21 mouse cellular contexts compared by ENCODE assay signal in genomic region chr1:53269901-53270300, GRCm38 (mm10). TPM values are rescaled to one million over a fixed set of nuclear protein-coding genes. Genes with fewer than 3 reads are reported as not detected.
DNase-seq lines count a peak whose midpoint lies in the region; ATAC-seq lines count a peak whose summit lies in the region.
"Had no signal": no experiment of that assay in that cellular context is flagged by ENCODE, and none has a peak within 500 bp of the region (broad histone marks: within the 10 kb centered on the region; RNA-seq: fewer than 3 reads in every experiment).

No protein-coding gene starts in this region.

- no peak overlapping the region for H3K27ac ChIP-seq in heart, embryonic 10.5 days
- no peak overlapping the region for H3K27ac ChIP-seq in midbrain, embryonic 15.5 days
- H3K27ac ChIP-seq: embryonic facial prominence, embryonic 12.5 days; forebrain, embryonic 15.5 days; heart, embryonic 15.5 days; hindbrain, embryonic 13.5 days; hindbrain, postnatal 0 days; kidney, postnatal 0 days had no signal

- WGBS in heart, embryonic 10.5 days, result 65% methylated on average over 3 of the region's 3 CpGs
- whole genome bisulfite sequencing in midbrain, embryonic 15.5 days, result 90% methylated on average over 3 of the region's 3 CpGs

- DNase-seq in heart, adult 18-20 months, result peak; percentile 38 to 64
- DNase-seq in heart, embryonic 10.5 days (ENCODE audit: low spot score), result no peak
- peak; percentile 30 for DNase-seq in adrenal gland, adult 2 months
- DNase-seq in adrenal gland, adult 8-10 months, result peak; percentile 18
- peak; percentile 22 to 50 for DNase-seq in adrenal gland, postnatal 36 days
- DNase-seq in thymus, postnatal 14 days, result no peak
- DNase-seq: cerebellum, adult 2 months; cerebellum, postnatal 25 days; gastrocnemius, postnatal 14 days; kidney, adult 11 months; kidney, adult 9 months had no signal

- H3K9ac ChIP-seq in midbrain, embryonic 15.5 days, result no peak overlapping the region
- H3K9ac ChIP-seq: embryonic facial prominence, embryonic 12.5 days; forebrain, embryonic 15.5 days; heart, embryonic 15.5 days; hindbrain, embryonic 13.5 days had no signal

- H3K4me3 ChIP-seq in heart, embryonic 10.5 days, result no peak overlapping the region
- no peak overlapping the region for H3K4me3 ChIP-seq in midbrain, embryonic 15.5 days
- H3K4me3 ChIP-seq: embryonic facial prominence, embryonic 12.5 days; forebrain, embryonic 15.5 days; heart, embryonic 15.5 days; hindbrain, embryonic 13.5 days had no signal

- no peak overlapping the region for H3K4me2 ChIP-seq in midbrain, embryonic 15.5 days
- H3K4me2 ChIP-seq: embryonic facial prominence, embryonic 12.5 days; forebrain, embryonic 15.5 days; heart, embryonic 15.5 days; hindbrain, embryonic 13.5 days had no signal

- ATAC-seq in midbrain, embryonic 15.5 days (replicated peaks), result no peak
- ATAC-seq: forebrain, embryonic 15.5 days; hindbrain, postnatal 0 days had no signal

- H3K27me3 ChIP-seq in heart, embryonic 10.5 days (ENCODE audit: insufficient read depth, poor library complexity, severe bottlenecking), result no peaks in the 10 kb centered on the region
- no peaks in the 10 kb centered on the region for H3K27me3 ChIP-seq in midbrain, embryonic 15.5 days (replicated peaks)
- H3K27me3 ChIP-seq: embryonic facial prominence, embryonic 12.5 days; forebrain, embryonic 15.5 days; heart, embryonic 15.5 days; hindbrain, embryonic 13.5 days had no signal

- no peaks in the 10 kb centered on the region for H3K4me1 ChIP-seq in heart, embryonic 10.5 days
- no peaks in the 10 kb centered on the region for H3K4me1 ChIP-seq in midbrain, embryonic 15.5 days
- H3K4me1 ChIP-seq: embryonic facial prominence, embryonic 12.5 days; forebrain, embryonic 15.5 days; heart, embryonic 15.5 days; hindbrain, embryonic 13.5 days had no signal

- H3K36me3 ChIP-seq in heart, embryonic 10.5 days, result peaks cover 8% of the 10 kb centered on the region
- no peaks in the 10 kb centered on the region for H3K36me3 ChIP-seq in midbrain, embryonic 15.5 days (replicated peaks)

- no peaks in the 10 kb centered on the region for H3K9me3 ChIP-seq in heart, embryonic 10.5 days
- H3K9me3 ChIP-seq in midbrain, embryonic 15.5 days, result no peaks in the 10 kb centered on the region
- H3K9me3 ChIP-seq: embryonic facial prominence, embryonic 12.5 days; forebrain, embryonic 15.5 days; heart, embryonic 15.5 days; hindbrain, embryonic 13.5 days had no signal

RNA-seq across cellular contexts. Expression of gene Pms1, which starts 26.9 kb away (rescaled TPM):
- total RNA-seq in heart, adult 18-20 months (2021), result 10 to 100 TPM; 12.3 to 14.9 TPM
- polyA plus RNA-seq in heart, embryonic 10.5 days (2016; fragmentation: Nextera tagmentation; extraction: Ambion mirVana), result 17.6 and 18.2 TPM in 2 replicates
- total RNA-seq in adrenal gland, adult 2 months (2021), result 1 to 10 TPM; 4.5 to 5.4 TPM
- 0.56 and 0.75 TPM in 2 replicates for polyA plus RNA-seq in adrenal gland, adult 2 months (2012; rRNA removed)
- total RNA-seq in adrenal gland, adult 8-10 months (2022), result 10 to 100 TPM in 2 of 4 experiments, 1 to 10 TPM in 2; 4.5 to 10.8 (median 8.7) TPM
- 1 to 10 TPM; 6.0 to 6.2 TPM for total RNA-seq in adrenal gland, postnatal 36 days (2021)
- polyA plus RNA-seq in midbrain, embryonic 15.5 days (2015; fragmentation: Nextera tagmentation; extraction: Ambion mirVana), result 8.1 and 10.3 TPM in 2 replicates

RNA-seq across cellular contexts. Expression of gene Ormdl1, which starts 27.0 kb away (rescaled TPM):
- 10 to 100 TPM; 13.6 to 15.2 TPM for total RNA-seq in heart, adult 18-20 months (2021)
- polyA plus RNA-seq in heart, embryonic 10.5 days (2016; fragmentation: Nextera tagmentation; extraction: Ambion mirVana), result 57.6 and 58.4 TPM in 2 replicates
- total RNA-seq in adrenal gland, adult 2 months (2021), result 10 to 100 TPM; 15.5 to 21.4 TPM
- polyA plus RNA-seq in adrenal gland, adult 2 months (2012; rRNA removed), result 2.1 and 2.6 TPM in 2 replicates
- total RNA-seq in adrenal gland, adult 8-10 months (2022), result 10 to 100 TPM; 21.6 to 27.5 (median 25.1) TPM
- total RNA-seq in adrenal gland, postnatal 36 days (2021), result 10 to 100 TPM; 13.9 to 20.6 TPM
- 63.0 and 63.7 TPM in 2 replicates for polyA plus RNA-seq in midbrain, embryonic 15.5 days (2015; fragmentation: Nextera tagmentation; extraction: Ambion mirVana)

RNA-seq across cellular contexts. Expression of gene Gm28778, which starts 27.0 kb away (rescaled TPM):
- 1 to 10 TPM; 3.1 to 4.4 TPM for total RNA-seq in heart, adult 18-20 months (2021)
- not detected in 2 replicates for polyA plus RNA-seq in heart, embryonic 10.5 days (2016; fragmentation: Nextera tagmentation; extraction: Ambion mirVana)
- not detected for total RNA-seq in adrenal gland, adult 2 months (2021)
- 5.7 and 7.1 TPM in 2 replicates for polyA plus RNA-seq in adrenal gland, adult 2 months (2012; rRNA removed)
- 1 to 10 TPM; 1.4 to 4.2 (median 1.9) TPM for total RNA-seq in adrenal gland, adult 8-10 months (2022)
- not detected for total RNA-seq in adrenal gland, postnatal 36 days (2021)
- polyA plus RNA-seq in midbrain, embryonic 15.5 days (2015; fragmentation: Nextera tagmentation; extraction: Ambion mirVana), result not detected in 2 replicates
- total RNA-seq: gastrocnemius, postnatal 14 days; hematopoietic stem cell, adult 5-6 weeks; hindbrain, postnatal 0 days had no signal
- polyA plus RNA-seq: embryonic facial prominence, embryonic 12.5 days; forebrain, embryonic 11.5 days; forebrain, embryonic 15.5 days; hindbrain, embryonic 13.5 days; hindbrain, postnatal 0 days; intestine, embryonic 14.5 days; kidney, postnatal 0 days had no signal

RNA-seq across cellular contexts. Expression of gene Osgepl1, which starts 43.5 kb away (rescaled TPM):
- total RNA-seq in heart, adult 18-20 months (2021), result 10 to 100 TPM; 57.9 to 61.4 TPM
- polyA plus RNA-seq in heart, embryonic 10.5 days (2016; fragmentation: Nextera tagmentation; extraction: Ambion mirVana), result 27.9 and 31.1 TPM in 2 replicates
- total RNA-seq in adrenal gland, adult 2 months (2021), result 10 to 100 TPM; 18.7 to 22.7 TPM
- polyA plus RNA-seq in adrenal gland, adult 2 months (2012; rRNA removed), result 3.8 and 3.9 TPM in 2 replicates
- total RNA-seq in adrenal gland, adult 8-10 months (2022), result 10 to 100 TPM; 23.2 to 26.4 (median 24.1) TPM
- total RNA-seq in adrenal gland, postnatal 36 days (2021), result 10 to 100 TPM; 14.3 to 21.9 TPM
- polyA plus RNA-seq in midbrain, embryonic 15.5 days (2015; fragmentation: Nextera tagmentation; extraction: Ambion mirVana), result 16.8 and 17.6 TPM in 2 replicates

Comparison
In these comparisons a context has a peak if more than half of its experiments do, and no peak if none do; other contexts are left out.
1. DNase-seq: peak in heart, adult 18-20 months (2 of 2), adrenal gland, adult 2 months (single experiment), adrenal gland, adult 8-10 months (single experiment) and adrenal gland, postnatal 36 days (2 of 2); none in heart, embryonic 10.5 days (single experiment) and thymus, postnatal 14 days (single experiment).